In genomic region chr10:89595514-89595913, GRCm38 (mm10) we compare ENCODE assay signal across 19 mouse cellular contexts. TPM values are rescaled to one million over a fixed set of nuclear protein-coding genes. Genes with fewer than 3 reads are reported as not detected.
"Had no signal": no experiment of that assay in that cellular context is flagged by ENCODE, and none has a peak within 500 bp of the region (broad histone marks: within the 10 kb centered on the region; RNA-seq: fewer than 3 reads in every experiment).

No protein-coding gene starts in this region.

- DNase-seq: kidney, adult 11 months; kidney, adult 9 months; kidney, postnatal 36 days; left cerebral cortex, postnatal 4 days; lung, embryonic 14.5 days; lung, postnatal 10 days; lung, postnatal 4 days; right cerebral cortex, adult 18-20 months; right cerebral cortex, postnatal 25 days; spleen, adult 18-20 months; thymus, adult 2 months; thymus, postnatal 25 days had no signal

- H3K9me3 ChIP-seq: limb, embryonic 13.5 days; megakaryocyte, embryonic 14.5 days; midbrain, embryonic 13.5 days; stomach, embryonic 15.5 days had no signal

- H3K9ac ChIP-seq: limb, embryonic 13.5 days; liver, embryonic 14.5 days; lung, embryonic 14.5 days; midbrain, embryonic 13.5 days; stomach, embryonic 15.5 days had no signal

- H3K27ac ChIP-seq: kidney, postnatal 0 days; layer of hippocampus, adult 2 months; limb, embryonic 13.5 days; liver, embryonic 14.5 days; midbrain, embryonic 13.5 days; stomach, embryonic 15.5 days had no signal

- H3K4me1 ChIP-seq: limb, embryonic 13.5 days; stomach, embryonic 15.5 days had no signal

- ATAC-seq: midbrain, embryonic 13.5 days had no signal

- H3K4me3 ChIP-seq: layer of hippocampus, adult 2 months; limb, embryonic 13.5 days; megakaryocyte, embryonic 14.5 days; midbrain, embryonic 13.5 days; stomach, embryonic 15.5 days had no signal

- H3K27me3 ChIP-seq: limb, embryonic 13.5 days; megakaryocyte, embryonic 14.5 days; midbrain, embryonic 13.5 days; stomach, embryonic 15.5 days had no signal

- H3K4me2 ChIP-seq: limb, embryonic 13.5 days; lung, embryonic 14.5 days; midbrain, embryonic 13.5 days; stomach, embryonic 15.5 days had no signal

- H3K36me3 ChIP-seq: limb, embryonic 13.5 days; midbrain, embryonic 13.5 days; stomach, embryonic 15.5 days had no signal

RNA-seq across cellular contexts. Expression of gene Slc17a8, which starts 25.5 kb away (rescaled TPM):
- polyA plus RNA-seq: limb, embryonic 13.5 days; lung, embryonic 14.5 days; stomach, embryonic 15.5 days had no signal
